Mouse (Mus musculus): Measurements from ENCODE around the gene Mrpl19. TPM values are rescaled to one million over a fixed set of nuclear protein-coding genes. Genes with fewer than 3 reads are reported as not detected.

Gene Mrpl19
- 18.1 and 22.2 TPM in 2 replicates for polyA plus RNA-seq (2015; fragmentation: Nextera tagmentation; extraction: Ambion mirVana)

DNA sequence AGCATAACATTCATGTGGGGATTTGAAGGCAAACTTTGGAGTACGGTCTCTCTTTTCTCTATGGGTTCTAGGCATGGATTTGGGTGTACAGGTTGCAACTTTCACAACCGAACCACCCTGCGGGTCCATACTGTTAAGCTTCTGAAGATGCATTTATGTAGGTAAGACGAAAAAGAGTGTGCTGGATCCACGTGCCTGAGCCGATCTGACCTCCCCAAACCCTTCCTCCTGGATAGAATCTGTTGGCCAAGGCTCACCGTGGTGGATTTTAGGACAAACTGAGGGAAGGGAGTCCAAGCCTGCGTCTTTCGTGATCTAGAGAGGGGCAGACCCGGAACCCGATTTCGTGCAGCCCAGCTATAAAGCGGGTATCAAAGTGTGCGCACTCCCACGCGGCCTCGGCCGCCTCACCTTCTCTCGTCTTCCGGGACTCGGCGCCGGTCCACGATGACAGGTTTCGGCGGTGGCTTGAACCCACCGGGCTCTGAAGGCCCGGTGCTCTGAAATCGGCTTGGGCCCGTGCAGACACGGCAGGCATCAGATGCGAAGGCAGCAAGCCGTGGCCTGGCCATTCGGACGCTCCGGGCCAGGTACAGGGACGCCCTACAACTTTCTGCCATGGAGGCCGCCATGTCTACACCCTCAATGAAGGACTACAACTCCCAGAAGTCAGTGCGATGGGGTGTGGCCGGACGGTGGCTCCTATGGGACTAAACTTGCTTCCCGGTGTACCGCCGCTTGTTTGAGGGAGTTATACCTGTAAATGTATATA lies at the start of gene Mrpl19:
TSS of gene Mrpl19 (minus strand) at position 663 of the 772 bp plus-strand sequence.
- H3K27ac ChIP-seq (ENCODE audit: low read depth, low read length): no peak within 1 kb of the TSS
- under 1% methylated on average over 44 of the region's 44 CpGs for WGBS
- ATAC-seq: peak; percentile 98

DNA sequence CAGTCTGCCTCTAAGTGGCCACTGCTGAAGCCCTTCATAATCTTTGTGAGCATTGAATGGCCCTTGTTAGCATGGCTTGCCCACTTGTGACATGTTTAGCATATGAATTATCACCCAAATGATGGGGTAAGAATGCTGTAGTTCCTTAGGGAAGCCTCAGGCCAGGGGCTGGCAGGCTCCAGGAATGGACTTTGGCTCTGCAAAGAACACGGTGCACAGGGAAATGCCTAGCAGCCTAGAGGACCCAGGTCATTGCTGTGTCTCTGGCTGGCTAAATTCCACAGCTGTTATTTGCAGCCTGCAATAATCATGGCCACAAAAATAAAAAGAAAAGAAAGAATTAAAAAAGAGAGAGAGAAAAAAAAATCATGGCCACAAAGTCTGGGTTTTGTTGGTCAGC lies 46.6 kb upstream of the Mrpl19 start:
- Histone ChIP-seq H3K27ac (ENCODE audit: low read depth, low read length) (no peak overlapping the region), H3K27me3 (replicated peaks; ENCODE audit: control insufficient read depth, insufficient read depth, low read length) (no peaks in the 10 kb centered on the region), H3K9ac (ENCODE audit: low read depth, low read length) (no peak overlapping the region), H3K4me1 (replicated peaks; ENCODE audit: control insufficient read depth, insufficient read depth, low read length) (no peaks in the 10 kb centered on the region), H3K4me3 (ENCODE audit: low read depth, low read length) (no peak overlapping the region), H3K4me2 (replicated peaks; ENCODE audit: low read depth) (no peak overlapping the region), H3K9me3 (ENCODE audit: control insufficient read depth) (no peaks in the 10 kb centered on the region), H3K36me3 (ENCODE audit: control insufficient read depth, insufficient read depth) (no peaks in the 10 kb centered on the region)
- WGBS: 29% methylated on average over 1 of the region's 1 CpGs
- ATAC-seq: no peak
- no peak for TF ChIP-seq CTCF (IDR thresholded peaks at IDR 0.05; ENCODE audit: low read depth)

More for the DNA sequence above, at the start of gene Mrpl19:
- peaks cover 28% of the 10 kb centered on the region for H3K36me3 ChIP-seq (ENCODE audit: control insufficient read depth, insufficient read depth)
- peaks cover 3% of the 10 kb centered on the region; the same call in 1 of the 2 replicates for H3K4me1 ChIP-seq (replicated peaks; ENCODE audit: control insufficient read depth, insufficient read depth, low read length)
- H3K9ac ChIP-seq (ENCODE audit: low read depth, low read length): peak within 1 kb of the TSS; percentile 74
- H3K27me3 ChIP-seq (replicated peaks; ENCODE audit: control insufficient read depth, insufficient read depth, low read length): no peaks in the 10 kb centered on the region
- H3K9me3 ChIP-seq (ENCODE audit: control insufficient read depth): no peaks in the 10 kb centered on the region
- peak within 1 kb of the TSS; percentile 80 for H3K4me3 ChIP-seq (ENCODE audit: low read depth, low read length)
- 0 out of 2 replicates have a peak, but pooled peaks have one; percentile 2 for TF ChIP-seq CTCF (IDR thresholded peaks at IDR 0.05; ENCODE audit: low read depth)
- H3K4me2 ChIP-seq (replicated peaks; ENCODE audit: low read depth): peak within 1 kb of the TSS; percentile 80

DNA sequence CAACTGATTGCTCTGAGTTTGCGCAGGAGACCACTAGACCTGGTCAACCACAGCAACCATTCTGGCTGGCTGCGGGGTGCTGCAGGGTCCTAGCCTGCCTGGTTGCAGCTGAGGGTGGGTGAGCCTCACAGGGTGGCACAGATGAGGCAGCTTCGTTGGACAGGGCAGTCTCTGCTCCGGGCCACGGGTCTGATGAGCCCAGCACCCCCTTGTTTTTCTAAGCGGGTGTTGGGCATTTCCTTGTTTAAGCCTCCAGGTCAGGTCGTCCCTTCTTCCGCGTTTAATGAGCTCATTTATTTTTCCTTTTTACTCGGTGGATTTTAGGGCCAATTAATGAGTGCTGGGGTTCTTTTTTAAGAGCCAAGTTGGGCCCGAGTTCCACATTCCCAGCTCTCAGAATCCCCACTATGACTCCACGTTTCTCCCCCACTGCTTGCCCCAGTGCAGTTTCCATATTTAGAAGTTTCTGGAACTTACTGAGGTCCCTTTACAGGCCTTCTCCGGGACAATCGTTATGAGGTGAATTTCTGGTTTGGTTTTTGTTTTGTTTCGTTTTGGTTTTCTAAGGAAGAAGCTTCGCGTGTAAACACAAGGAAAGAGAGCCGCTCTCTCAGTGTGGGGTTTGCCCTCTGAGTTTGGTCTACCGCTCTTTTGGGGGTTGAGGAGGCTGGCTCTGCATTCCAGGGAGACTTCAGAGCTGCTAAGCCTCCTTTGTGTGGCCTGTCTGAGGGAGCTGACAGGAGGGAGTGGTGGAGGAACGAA lies 24.5 kb upstream of the Mrpl19 start:
- Histone ChIP-seq H3K4me3 (ENCODE audit: low read depth, low read length) (no peak overlapping the region), H3K36me3 (ENCODE audit: control insufficient read depth, insufficient read depth) (no peaks in the 10 kb centered on the region), H3K9me3 (ENCODE audit: control insufficient read depth) (no peaks in the 10 kb centered on the region), H3K4me2 (replicated peaks; ENCODE audit: low read depth) (no peak overlapping the region), H3K9ac (ENCODE audit: low read depth, low read length) (no peak overlapping the region), H3K4me1 (replicated peaks; ENCODE audit: control insufficient read depth, insufficient read depth, low read length) (no peaks in the 10 kb centered on the region), H3K27me3 (replicated peaks; ENCODE audit: control insufficient read depth, insufficient read depth, low read length) (no peaks in the 10 kb centered on the region), H3K27ac (ENCODE audit: low read depth, low read length) (no peak overlapping the region)
- no peak for TF ChIP-seq CTCF (IDR thresholded peaks at IDR 0.05; ENCODE audit: low read depth)
- ATAC-seq: no peak
- 50% methylated on average over 20 of the region's 20 CpGs for WGBS

DNA sequence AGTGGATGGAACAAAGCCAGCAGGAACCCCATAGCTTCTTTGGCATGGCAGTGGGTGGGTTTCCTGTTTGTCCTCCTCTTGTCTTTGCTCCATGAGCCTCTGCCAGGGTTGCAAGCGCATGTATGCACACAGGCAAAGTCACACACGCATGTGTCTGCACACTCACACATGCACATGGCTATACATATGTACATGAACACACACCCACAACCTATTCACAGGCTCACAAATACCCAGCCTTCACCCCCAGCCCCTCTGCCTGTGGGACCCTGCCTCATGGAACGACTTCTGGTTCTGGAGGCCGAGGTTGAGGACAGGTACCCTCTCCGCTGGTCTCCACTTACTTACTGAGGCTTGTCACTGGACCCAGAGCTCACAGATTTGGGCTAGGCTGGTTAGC lies 22.6 kb upstream of the Mrpl19 start:
- H3K4me2 ChIP-seq (replicated peaks; ENCODE audit: low read depth): no peak overlapping the region
- WGBS: 96% methylated on average over 5 of the region's 5 CpGs
- H3K9ac ChIP-seq (ENCODE audit: low read depth, low read length): no peak overlapping the region
- no peaks in the 10 kb centered on the region for H3K27me3 ChIP-seq (replicated peaks; ENCODE audit: control insufficient read depth, insufficient read depth, low read length)
- no peak overlapping the region for H3K27ac ChIP-seq (ENCODE audit: low read depth, low read length)
- H3K4me3 ChIP-seq (ENCODE audit: low read depth, low read length): no peak overlapping the region
- H3K4me1 ChIP-seq (replicated peaks; ENCODE audit: control insufficient read depth, insufficient read depth, low read length): no peaks in the 10 kb centered on the region
- no peaks in the 10 kb centered on the region for H3K9me3 ChIP-seq (ENCODE audit: control insufficient read depth)
- TF ChIP-seq CTCF (IDR thresholded peaks at IDR 0.05; ENCODE audit: low read depth): no peak
- no peaks in the 10 kb centered on the region for H3K36me3 ChIP-seq (ENCODE audit: control insufficient read depth, insufficient read depth)
- no peak for ATAC-seq

DNA sequence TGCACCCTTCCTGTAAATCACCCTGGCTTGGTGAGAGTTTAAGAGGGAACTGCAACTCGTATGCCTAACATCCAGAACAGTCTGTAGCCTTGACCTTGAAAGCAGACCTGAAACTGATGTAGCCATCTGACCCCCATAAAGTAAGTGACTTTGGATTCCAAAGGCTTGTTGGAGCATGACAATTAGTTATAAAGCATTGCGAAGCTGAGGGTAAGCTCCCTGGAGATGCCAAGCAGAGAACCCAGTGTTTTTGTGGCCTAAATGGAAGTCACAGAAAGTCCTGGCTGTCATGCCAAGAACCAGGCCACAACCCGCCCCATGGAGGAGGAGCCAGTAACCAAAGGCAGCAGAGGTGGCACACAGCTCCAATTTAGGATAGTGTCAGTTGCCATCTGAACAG lies 21.8 kb upstream of the Mrpl19 start:
- no peak for TF ChIP-seq CTCF (IDR thresholded peaks at IDR 0.05; ENCODE audit: low read depth)

DNA sequence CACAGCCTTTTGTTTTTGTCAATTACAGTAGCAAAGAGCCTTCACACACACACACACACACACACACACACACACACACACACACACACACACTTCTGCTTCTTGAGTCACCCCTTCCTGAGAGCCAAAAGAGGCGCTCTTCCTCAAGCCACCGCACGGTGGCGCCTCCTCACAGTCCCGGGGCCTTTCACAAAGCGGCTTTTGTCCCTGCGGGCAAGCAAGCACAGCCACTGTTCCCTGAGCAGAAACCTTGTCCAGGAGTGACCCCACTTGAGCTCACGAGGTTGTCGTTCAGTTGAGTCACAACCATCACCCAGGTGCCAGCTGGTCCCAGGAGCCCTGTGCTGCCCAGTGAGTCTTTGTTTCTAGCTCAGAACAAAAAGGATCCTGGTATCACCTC lies 21.3 kb upstream of the Mrpl19 start:
- no peak overlapping the region for H3K4me2 ChIP-seq (replicated peaks; ENCODE audit: low read depth)

More for the DNA sequence above, 21.8 kb upstream of the Mrpl19 start:
- 87% methylated on average over 3 of the region's 3 CpGs for WGBS
- H3K4me2 ChIP-seq (replicated peaks; ENCODE audit: low read depth): no peak overlapping the region
- no peak overlapping the region for H3K4me3 ChIP-seq (ENCODE audit: low read depth, low read length)
- no peak overlapping the region for H3K9ac ChIP-seq (ENCODE audit: low read depth, low read length)
- no peaks in the 10 kb centered on the region for H3K9me3 ChIP-seq (ENCODE audit: control insufficient read depth)
- H3K36me3 ChIP-seq (ENCODE audit: control insufficient read depth, insufficient read depth): no peaks in the 10 kb centered on the region
- no peak overlapping the region for H3K27ac ChIP-seq (ENCODE audit: low read depth, low read length)
- H3K4me1 ChIP-seq (replicated peaks; ENCODE audit: control insufficient read depth, insufficient read depth, low read length): no peaks in the 10 kb centered on the region
- ATAC-seq: no peak
- H3K27me3 ChIP-seq (replicated peaks; ENCODE audit: control insufficient read depth, insufficient read depth, low read length): no peaks in the 10 kb centered on the region

More for the DNA sequence above, 21.3 kb upstream of the Mrpl19 start:
- no peaks in the 10 kb centered on the region for H3K9me3 ChIP-seq (ENCODE audit: control insufficient read depth)
- WGBS: under 1% methylated on average over 9 of the region's 9 CpGs
- H3K27me3 ChIP-seq (replicated peaks; ENCODE audit: control insufficient read depth, insufficient read depth, low read length): no peaks in the 10 kb centered on the region
- H3K4me1 ChIP-seq (replicated peaks; ENCODE audit: control insufficient read depth, insufficient read depth, low read length): no peaks in the 10 kb centered on the region
- peak; percentile 98 for TF ChIP-seq CTCF (IDR thresholded peaks at IDR 0.05; ENCODE audit: low read depth)
- no peaks in the 10 kb centered on the region for H3K36me3 ChIP-seq (ENCODE audit: control insufficient read depth, insufficient read depth)
- H3K27ac ChIP-seq (ENCODE audit: low read depth, low read length): no peak overlapping the region
- peak; percentile 81 for ATAC-seq
- H3K4me3 ChIP-seq (ENCODE audit: low read depth, low read length): no peak overlapping the region
- H3K9ac ChIP-seq (ENCODE audit: low read depth, low read length): no peak overlapping the region

All from intestine, postnatal 0 days (tissue).